Mouse (Mus musculus) myocyte (in vitro differentiated cells): ENCODE data around the gene Arid1b.

Experiments
- MAX ChIP-seq: IDR thresholded peaks from one replicate; pipeline ENCODE4 v1.6.1; 2011; ENCODE audit warnings: low read depth, mild to moderate bottlenecking, control low read depth
- POLR2A ChIP-seq: IDR thresholded peaks from one replicate; pipeline ENCODE4 v1.6.1; 2011; ENCODE audit warnings: low read depth, mild to moderate bottlenecking, control low read depth, moderate library complexity; ENCODE audit not compliant: insufficient read length
- REST ChIP-seq: IDR thresholded peaks from one replicate; pipeline ENCODE4 v1.6.1; 2011; ENCODE audit warnings: mild to moderate bottlenecking, control low read depth, moderate library complexity; ENCODE audit not compliant: insufficient read depth, insufficient read length
- TCF12 ChIP-seq: IDR thresholded peaks from one replicate; pipeline ENCODE4 v1.6.1; 2011; ENCODE audit warnings: mild to moderate bottlenecking, control low read depth; ENCODE audit not compliant: poor library complexity, insufficient read depth, severe bottlenecking

DNA sequence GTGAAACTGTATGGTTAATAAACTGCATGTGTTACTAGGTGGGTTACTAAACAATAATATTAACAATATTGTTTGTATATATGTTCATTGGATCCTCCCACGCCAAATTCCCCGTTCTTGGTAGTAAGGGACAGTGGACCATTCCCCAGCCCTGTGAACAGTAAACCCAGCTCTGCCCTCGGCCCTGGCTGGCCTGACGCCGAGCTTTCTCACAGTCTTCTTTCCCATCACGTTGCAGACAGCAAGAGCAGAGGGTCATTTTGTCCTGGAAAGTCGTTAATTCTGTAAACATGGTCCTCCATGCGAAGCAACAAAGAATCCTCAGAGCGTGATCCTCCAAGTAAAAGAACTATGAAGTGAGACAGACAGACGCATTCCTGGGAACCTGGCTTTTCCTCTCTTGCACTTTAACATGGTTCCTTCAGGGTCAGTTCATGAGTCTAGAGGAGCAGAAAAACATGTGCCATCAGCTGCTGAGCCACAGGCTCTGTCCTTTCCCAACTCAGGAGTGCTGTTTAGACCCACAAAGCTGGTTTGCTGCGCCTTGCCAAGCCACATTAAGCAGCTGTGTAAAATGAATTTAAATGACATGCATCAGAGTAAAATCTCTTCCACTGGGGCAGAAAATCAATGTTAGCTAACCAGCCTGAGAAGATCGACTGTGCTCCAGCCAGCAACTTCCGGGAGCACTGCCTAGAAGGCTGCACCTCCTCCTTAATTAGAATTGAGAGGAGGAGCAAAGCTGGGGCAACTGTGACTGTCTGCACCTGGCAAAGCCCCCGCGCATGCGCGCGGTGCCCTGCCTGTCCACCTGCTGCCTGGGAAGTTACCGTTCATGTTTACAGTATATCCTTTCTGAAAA is 301.2 kb downstream of the Arid1b start:
- TF ChIP-seq POLR2A (no peak), MAX (no peak), REST (no peak), TCF12 (no peak)
